Mouse (Mus musculus): ENCODE results near the gene Vamp8.

Gene Vamp8

DNA sequence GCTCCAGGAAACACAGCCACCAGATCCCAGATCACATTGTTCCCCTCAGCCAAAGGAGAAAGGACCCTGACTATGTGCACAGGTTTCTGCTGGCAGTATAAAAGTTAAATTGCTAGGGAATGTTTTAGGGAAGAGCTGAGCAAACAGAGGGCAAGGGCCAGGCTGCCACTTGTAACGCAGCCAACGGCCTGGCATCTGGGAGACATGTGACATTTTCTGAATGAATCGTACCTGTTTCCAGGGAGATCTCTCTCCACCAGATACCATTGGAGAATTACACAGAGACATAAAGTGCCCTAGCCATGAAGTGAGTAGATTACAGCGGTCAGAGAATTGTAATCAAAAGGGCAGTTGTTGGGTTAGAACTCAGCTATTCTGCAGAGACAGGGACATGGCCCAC, 17.3 kb downstream of the Vamp8 start:
- no peak for DNase-seq (ENCODE audit: low spot score in 2 of 2)

DNA sequence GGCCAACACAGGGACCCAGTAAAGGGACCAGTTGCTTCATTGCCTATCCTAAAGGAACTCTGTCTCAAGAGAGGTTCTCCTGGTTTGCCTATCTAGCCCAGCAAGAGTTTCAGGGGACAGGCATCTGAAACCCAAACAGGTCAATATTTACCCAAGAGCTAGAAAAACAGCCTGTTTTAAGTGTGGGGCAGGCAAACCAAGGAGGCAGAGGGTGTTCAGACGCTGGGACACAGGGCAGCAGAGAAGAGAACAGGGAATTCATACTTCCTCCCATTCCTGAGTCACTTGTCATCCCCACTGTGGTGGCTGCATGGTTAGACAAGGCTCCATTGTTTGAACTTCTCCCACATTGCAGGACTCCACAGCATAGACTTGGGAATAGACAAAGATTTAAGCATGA, 18.9 kb downstream of the Vamp8 start:
- no peak for DNase-seq (ENCODE audit: low spot score in 2 of 2)

DNA sequence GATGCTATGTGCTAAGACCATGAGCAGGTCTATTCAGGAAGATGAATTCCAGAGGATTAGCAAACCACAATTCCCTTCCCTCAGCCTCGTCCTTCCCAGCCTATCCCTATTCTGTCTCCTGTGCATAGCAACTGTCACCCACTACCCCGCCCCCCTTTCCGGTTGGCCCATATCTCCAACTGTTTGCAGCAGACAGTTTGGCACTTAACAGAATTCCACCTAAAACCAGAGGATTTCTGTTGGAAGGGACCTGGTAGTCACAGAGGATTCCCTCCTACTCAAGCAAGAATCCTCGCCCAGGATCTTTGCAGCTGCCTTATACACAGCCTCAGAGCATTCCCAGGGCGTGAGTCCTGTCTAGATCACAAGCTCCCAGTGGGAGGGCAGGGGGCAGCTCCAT, 19.4 kb downstream of the Vamp8 start:
- DNase-seq (ENCODE audit: low spot score in 2 of 2) = peak; percentile 64 to 68

DNA sequence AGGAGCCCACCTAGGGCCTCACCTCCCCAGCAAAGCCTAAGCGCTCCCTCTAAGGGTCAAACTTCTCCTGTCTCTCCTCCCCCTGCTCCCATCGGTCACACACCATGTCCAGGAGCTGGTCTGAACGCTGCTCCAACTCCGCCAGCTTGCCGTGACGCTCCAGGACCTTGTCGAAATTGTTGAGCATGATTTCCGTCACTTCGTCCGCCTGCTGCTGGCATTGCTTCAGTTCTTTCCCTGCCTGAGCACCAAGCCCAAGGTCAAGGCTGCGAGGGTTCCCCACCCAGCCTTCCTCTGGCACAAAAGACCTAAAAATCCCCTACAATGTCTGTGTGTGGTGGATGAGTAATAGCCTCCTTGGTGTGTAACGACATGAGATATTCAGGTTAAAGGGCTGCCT, 20.4 kb downstream of the Vamp8 start:
- no peak for DNase-seq (ENCODE audit: low spot score in 2 of 2)

DNA sequence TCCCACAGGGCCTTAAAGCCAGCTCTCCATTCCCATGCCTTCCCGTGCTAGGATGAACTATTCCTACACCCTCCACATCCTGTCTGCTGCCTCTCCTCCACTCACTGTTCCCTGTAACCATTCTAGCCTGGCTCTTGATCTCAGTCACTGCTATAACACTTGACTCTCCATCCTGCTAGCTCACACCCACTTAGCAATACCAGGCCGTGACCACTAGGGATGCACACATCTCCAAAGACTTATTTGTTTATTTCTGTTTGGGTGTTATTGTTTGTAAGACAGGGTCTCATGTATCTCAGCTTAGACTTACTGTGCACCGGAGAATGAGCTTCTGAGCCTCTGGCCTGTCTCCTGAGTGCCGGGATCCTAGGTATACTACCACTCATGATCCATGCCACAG, 20.9 kb downstream of the Vamp8 start:
- no peak for DNase-seq (ENCODE audit: low spot score in 2 of 2)

DNA sequence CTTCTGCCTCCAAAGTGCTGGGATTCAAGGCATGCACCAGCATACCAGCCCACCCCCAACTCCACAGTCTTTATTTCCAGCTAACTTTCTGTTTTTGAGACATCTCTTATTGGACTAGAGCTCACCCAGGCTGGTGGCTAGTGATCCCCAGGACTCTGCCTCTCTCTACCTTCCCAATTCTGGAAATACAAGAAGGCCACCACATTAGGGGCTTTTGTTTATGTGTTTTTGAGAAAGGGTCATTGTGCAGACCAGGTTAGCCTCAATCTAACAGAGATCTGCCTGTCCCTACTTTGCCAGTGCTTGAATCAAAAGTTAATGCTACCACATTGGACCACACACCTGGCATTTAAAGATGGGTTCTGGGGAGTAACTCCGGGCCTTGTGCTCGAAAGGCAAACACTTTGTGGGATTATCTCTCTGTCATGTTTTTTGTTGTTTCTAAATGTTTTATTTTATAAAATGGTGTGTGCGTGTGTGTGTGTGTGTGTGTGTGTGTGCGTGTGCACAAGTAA, 23.0 kb downstream of the Vamp8 start:
- no peak for DNase-seq (ENCODE audit: low spot score in 2 of 2)

DNA sequence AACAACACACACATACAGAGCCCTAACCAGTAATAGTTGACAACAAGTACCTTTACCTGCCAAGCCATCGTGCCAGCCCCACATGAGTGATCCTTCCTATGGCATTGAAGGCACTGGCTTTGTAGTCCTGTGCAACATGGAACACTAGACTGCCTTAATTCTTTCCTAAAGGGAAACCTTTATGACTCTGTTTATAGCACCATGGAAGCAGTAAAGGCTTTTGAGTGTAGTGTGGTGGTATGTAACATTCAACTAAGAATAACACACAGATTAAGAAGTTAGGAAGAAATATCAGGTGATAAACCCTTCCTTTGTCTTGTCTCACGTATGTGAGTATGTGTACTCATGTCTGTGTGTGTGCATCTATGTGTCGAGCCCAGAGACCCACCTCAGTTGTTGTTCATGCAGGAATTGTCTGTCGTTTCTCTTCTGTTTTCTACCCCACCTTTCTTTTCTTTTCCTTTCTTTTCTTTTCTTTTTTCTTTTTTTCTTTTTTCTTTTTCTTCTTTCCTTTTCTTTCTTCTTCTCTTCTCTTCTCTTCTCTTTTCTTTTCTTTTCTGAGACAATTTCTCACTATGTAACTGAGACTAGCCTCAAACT, 23.6 kb downstream of the Vamp8 start, which contains the start of gene Rnf181:
Rnf181 (minus strand) TSS at position 113 of the 600 bp plus-strand sequence.
- DNase-seq (ENCODE audit: low spot score in 2 of 2) = no peak

DNA sequence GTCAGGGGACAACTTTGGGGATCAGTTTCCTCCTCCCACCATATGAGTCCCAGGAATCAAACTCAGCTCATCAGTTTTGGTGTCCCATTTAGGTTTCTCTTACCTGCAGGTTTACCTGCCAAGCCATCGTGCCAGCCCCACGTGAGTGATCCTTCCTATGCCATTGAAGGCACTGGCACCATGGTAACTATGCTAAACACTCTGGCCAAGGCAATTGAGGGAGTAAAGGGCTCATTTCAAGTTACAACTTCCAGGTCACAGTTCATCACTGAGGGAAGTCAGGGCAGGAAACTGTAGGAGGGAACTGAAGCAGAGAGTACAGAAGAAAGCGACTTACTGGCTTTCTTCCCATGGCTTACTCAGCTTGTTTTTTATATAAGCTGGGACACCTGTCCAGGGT, 24.2 kb downstream of the Vamp8 start:
- no peak for DNase-seq (ENCODE audit: low spot score in 2 of 2)

DNA sequence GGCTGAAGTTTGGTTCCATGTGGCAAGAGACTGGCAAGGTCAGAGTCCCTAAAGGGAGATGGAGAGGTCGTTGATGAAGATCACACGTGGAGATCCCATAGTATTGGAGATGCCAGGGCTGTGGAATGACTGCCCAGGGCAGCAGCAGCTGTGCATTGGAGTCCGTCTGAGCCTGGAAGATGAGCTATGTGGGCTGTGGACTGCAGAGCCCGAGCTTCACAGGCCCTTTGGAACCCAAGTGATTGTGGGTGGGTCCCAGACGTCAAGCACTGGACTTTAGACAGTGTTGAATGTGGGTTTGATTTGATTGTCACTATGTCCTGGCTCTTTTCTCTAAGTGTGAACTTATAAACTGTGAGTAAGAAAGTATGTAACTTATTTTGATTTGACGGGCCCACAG, 25.5 kb downstream of the Vamp8 start:
- DNase-seq (ENCODE audit: low spot score in 2 of 2) = no peak

DNA sequence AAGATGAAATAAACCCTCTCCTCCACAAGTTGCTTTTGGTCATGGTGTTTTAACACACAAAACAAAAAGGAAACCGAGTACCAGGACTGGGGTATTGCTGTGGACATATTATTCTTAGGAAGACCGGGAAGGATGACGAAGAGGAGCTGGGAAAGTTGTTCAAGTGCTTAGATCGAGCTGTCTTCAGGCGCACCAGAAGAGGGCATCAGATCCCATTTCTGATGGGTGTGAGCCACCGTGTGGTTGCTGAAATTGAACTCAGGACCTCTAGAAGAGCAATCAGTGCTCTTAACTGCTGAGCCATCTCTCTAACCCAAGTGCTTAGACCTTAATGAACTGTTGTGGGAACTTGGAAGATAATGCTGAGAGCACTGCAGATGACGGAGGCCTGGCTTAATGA, 26.5 kb downstream of the Vamp8 start:
- no peak for DNase-seq (ENCODE audit: low spot score in 2 of 2)

DNA sequence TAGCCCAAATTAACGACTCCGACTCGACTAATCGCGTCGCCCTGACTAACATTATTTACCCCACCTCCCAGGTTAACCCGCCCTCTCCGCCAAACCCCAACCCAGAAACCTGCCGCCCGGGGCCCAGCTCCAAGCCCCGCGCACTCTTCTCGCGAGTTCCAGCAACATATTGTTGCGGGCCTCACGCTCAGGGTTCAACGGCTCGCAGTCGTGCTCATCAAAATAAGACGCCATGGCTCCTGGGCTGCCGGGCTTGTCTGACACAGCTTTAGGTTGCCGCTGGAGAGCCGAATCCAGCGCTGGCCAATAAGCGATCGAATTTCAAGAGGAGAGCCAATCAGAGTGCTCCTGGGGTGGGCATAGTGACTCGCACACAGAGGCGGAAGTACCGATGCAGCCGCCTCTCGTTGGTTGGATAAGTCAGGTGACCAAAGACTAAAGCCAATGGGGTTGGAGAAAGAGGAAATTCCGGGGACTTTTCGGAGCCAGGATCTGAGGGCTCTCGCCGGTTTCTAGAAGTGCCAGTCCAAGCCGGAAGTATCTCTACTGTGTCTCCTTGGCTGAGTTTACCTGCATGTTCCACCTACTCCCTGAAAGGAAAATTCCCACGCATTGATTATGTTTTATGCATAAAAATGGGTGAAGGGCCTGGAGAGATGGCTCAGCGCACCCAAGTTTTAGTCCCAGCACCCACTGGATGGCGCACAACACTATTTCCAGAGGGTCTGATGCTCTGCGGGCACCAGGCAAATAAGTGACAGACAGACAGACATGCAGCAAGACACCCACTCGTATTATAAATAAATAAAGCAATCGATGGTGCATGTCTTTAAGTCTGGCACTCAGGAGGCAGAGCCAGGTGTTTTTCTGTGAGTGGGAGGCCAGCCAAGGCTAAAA, 28.1 kb downstream of the Vamp8 start:
- DNase-seq (ENCODE audit: low spot score in 2 of 2) = peak; percentile 97 to 99

DNA sequence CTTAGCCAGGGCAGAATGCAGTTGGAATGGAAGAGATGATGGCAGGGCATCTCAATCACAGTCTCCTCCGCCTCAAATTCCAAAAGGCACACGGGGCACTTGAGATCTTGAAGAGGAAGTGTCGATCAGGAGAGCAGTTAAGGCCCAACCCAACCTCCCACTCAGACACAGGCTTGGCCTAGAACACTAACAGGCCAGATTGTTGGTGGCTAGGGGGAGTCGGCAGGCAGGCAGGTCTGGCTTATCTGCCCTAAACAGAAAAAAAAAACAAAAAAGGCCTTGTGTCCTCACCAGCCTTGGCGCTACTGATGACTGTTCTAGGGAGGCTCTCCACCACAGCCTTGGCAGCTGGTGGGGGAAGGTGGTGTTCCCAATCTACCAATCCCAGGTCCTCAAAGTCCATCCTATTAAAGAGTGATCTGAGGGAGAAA, 29.4 kb downstream of the Vamp8 start:
- DNase-seq (ENCODE audit: low spot score in 2 of 2) = no peak

DNA sequence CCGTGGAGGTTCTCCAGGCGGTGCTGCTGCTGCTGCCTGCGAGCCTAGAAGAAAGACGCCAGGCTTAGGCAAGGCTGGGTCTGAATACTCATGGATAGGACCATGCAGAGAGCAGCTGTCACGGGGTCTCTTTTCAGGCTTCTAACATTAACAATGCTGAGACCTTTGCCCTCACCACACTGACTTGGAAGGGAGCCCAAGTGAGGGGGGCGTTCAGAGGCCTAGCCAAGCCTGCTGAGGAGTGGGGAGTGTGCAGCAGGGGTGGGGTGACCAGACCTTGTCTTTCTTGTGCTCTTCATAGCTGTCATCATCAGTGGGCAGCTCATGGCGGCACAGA, 29.9 kb downstream of the Vamp8 start:
- peak in 1 of 2 experiments; percentile 52 for DNase-seq (ENCODE audit: low spot score in 2 of 2)

DNA sequence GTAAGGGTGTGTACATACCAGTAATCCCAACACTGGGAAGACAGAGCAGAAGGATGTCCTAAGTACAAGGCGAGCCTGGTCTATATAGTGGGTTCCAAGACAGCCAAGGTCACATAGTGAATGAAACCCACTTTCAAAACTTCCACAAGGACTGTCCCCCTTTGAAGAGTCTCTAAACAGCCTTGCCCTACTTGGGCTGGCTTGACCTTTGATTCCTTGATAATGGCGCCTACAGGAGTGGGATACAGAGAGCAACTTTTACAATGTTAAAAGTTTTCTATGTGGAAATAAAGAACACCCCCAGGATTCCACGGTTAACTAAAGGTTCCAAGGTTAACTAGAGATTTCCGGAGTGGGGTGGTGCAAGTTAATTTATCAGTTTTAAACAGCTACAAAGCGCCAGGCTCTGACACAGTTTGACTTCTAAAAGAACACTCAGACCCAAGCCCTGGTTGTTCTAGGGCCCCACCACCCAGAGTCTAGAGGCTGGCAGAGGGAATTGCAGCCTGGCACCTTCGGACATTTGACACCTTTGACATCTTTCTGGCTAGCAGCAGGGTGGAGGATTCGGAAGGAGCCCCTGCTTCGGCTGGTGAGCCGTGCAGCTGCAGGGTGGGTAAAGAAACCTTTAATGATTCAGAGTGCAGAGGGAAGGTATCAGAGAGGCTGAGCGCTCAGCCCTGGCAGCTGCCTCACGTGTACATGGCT, 30.5 kb downstream of the Vamp8 start:
- DNase-seq (ENCODE audit: low spot score in 2 of 2) = no peak

DNA sequence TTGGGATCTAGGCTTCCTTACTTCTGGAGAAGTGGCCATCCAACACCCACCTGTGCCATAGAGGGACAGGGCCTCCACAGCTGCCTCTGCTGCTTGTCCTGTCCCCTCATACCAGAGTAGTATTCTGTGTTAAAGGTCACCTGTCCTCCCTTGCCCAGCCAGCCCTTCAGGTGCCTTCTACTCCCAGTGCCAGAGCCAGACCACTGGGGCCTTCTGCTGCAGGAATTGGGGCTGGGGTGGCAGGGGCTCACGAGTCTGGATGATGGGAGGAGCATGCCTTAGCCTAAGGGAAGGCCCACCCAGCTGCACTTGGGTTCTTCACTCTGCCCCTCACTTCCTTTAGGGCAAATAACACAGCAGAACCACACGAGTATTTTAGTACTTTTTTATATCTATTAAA, 31.2 kb downstream of the Vamp8 start:
- no peak for DNase-seq (ENCODE audit: low spot score in 2 of 2)

DNA sequence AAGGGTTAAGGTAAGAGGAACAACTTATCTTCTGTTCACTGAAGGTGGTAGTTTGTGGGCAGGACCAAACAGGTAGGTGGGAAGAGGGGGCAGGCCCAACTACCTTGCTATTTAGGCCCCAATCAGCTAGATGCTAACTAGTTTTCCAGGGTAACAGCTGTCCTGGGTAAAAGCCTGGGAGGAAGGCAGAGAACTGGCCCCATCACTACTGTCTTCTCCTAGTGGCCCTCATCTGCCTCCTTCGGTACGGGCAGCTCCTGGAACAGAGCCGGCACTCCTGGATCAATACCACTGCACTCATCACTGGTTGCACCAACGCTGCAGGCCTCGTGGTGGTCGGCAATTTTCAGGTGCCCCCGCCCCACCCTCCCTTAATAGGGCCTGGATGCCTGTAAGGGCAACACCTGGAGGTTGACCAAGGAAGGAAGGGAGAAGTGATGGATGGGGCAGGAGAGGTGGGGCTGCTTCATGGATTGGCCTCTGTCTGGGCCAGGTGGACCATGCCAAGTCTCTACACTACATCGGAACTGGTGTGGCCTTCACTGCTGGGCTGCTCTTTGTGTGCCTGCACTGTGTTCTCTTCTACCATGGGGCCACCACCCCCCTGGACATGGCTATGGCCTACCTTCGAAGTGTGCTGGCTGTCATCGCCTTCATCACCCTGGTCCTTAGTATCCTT, 32.3 kb downstream of the Vamp8 start:
- no peak for DNase-seq (ENCODE audit: low spot score in 2 of 2)

DNA sequence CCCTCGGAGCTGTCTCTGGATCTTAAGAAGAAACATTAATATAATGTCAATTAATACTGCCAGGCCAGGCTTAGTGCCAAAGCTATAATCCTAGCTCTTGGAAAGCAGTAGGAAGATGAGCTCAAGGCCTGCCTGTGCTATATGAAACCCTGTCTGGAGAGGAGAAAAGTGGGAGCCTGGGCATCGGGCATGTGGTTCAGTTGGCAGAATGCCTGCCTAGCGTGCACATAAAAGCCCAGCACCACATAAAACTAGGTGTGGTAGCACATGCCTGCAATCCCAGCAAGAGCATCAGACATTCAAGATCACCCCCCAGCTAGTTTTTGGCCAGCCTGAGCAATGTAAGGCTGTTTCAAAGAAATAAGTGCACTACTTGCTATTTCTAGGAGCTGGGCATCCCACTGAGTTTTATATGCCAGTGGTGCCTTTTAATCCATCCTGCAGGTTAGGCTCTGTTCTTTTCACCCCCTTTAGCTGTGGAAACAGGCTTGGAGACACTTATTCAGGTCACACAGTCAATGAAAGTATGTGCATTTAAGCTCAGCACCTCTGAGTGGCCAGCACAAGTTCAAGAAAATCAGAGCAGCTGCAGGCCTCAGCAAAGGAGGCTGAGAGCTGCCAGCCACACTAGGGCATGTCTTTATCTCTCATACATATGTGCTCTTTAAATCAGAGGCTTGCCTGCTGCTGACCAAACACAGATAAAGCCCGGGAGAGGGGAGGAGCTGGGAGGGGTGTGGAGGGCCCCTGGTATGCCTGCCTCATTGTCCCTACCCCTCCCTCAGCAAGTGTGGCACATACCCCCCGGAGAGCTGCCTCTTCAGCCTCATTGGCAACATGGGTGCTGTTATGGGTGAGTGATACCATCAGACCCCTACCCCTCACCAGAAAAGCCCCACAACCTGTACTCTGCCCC, 33.1 kb downstream of the Vamp8 start:
- peak in 1 of 2 experiments; percentile 55 for DNase-seq (ENCODE audit: low spot score in 2 of 2)

DNA sequence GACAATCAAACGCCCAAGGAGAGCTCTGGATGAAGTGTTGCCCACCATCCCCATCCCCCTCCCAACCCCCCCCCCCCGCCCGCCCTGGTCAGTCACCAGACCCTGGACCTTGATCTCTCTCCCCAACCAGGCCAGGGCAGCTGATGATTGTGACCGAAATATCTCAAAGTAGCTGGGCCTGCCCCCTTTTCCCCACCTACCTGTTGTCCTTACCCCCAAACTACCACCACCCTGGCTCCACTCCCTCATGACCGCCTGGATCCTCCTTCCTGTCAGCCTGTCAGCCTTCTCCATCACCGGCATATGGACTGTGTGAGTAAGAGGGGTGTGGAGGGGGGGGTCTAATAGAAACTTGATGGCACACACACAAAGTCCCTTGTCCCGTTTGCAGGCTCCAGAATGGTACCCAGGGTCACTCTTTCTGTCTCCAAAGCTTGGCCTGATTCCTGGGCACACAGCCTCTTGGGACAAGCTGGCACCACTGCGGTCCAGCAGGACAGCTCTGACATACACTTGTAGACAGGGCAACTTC, 34.4 kb downstream of the Vamp8 start:
- DNase-seq (ENCODE audit: low spot score in 2 of 2) = peak; percentile 52 to 60

DNA sequence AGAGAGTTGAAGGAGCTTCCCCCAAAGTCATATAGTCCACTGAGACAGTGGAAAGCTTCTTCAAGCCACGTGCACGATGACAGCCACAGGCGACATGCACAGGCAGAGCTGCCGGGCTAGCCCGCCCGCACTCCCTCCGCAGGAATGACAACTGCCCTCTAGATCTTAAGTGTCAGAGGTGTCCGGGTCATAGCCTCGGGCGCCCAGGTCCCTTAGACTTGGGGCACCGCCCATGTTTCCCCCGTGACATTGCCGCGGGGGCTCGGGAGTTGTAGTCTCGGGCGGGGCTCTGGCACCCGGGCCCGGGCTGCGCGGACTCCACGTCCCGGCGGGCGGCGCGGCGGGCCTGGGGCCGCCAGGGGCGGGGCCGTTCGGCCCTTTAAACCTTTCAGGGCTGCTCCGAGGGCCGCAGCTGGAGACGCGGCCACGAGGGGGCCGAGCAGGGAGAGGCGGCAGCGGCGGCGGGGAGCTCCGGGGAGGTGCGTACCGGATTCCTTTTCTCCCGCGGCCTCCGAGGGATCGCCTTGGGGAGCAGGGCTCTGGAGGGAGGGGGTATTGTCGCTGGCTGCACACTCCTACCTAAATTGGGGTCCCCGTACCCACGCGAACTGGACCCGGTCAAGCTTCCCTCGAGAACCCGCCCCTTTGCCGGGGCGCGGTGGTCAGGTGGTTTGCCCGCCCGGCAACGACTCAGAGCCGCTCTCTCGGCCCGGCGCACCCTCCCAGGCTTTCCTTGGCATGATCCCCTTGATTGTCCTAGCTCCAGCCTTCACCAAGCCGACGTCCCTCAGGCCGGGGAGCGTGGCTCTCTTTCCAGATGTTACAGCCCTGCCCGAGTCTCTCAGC, 35.2 kb downstream of the Vamp8 start, which contains the start of gene Tmem150a:
Tmem150a (plus strand) TSS at position 382 of the 846 bp plus-strand sequence.
- peak; percentile 86 to 87 for DNase-seq (ENCODE audit: low spot score in 2 of 2)

DNA sequence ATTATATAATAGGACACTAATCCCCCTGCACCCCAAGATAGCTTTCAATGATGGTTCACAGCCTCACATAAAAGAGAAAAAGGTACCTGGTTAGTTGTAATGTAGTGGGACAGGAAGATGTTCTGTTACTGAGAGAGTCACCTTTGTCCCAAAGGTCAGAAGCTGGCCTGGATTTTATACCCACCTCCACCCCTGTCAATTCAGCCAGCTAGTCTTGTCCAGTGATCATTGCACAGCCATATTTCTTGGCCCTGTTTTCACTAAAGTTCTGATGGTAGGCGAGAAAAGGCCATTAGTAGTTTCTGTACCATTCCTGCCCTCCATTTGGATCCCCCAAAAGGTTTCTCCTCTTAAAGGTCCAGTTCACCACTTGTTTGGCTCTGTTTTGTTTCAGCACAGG, 36.5 kb downstream of the Vamp8 start:
- DNase-seq (ENCODE audit: low spot score in 2 of 2) = no peak
